Comparison of ENCODE assay signal across 28 mouse cellular contexts in the genomic region with DNA sequence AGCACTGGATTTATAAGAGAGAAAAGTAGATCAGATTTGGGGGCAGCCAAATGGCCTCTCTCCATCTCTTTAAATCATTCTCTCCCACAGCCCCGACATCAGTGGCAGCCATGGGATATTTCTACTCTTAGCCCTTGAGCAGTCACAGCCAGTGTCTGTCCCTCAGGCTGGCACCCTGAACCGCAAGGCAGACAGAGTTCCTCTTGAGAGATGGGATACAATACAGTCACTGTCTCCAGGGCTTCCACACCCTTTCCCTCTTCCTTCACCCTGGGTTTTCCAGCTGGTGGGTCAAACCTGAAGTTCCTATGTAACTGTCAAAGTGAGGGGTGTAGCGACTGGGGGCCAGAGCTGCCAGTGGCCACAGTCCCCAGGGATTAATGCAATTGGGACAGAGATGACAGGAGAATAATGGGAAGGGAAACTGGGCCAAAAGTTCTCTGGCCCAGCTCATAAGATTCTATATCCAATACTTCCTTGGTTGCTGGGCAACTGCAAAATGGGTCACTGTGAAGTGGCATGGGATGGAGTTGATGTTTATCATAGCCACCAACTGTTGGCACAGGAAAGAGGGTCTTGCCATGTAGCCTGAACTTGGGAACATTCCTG.
A peak's percentile ranks its signal among the peaks of the same experiment; 100 is the strongest.
DNase-seq lines count a peak whose midpoint lies in the region; ATAC-seq lines count a peak whose summit lies in the region.
"Had no signal": no experiment of that assay in that cellular context is flagged by ENCODE, and none has a peak within 500 bp of the region (broad histone marks: within the 10 kb centered on the region; RNA-seq: fewer than 3 reads in every experiment).

No protein-coding gene starts in this region.

- no peak overlapping the region for H3K27ac ChIP-seq in forebrain, embryonic 13.5 days
- no peak overlapping the region for H3K27ac ChIP-seq in forebrain, embryonic 12.5 days
- H3K27ac ChIP-seq in kidney, embryonic 16.5 days (ENCODE audit: low read length): no peak overlapping the region
- no peak overlapping the region for H3K27ac ChIP-seq in neural tube, embryonic 14.5 days (ENCODE audit: low read depth, low read length)
- H3K27ac ChIP-seq: embryonic facial prominence, embryonic 13.5 days; forebrain, embryonic 15.5 days; heart, embryonic 10.5 days; intestine, embryonic 15.5 days; left cerebral cortex, adult 2 months; limb, embryonic 10.5 days; liver, embryonic 15.5 days; lung, embryonic 15.5 days; neural tube, embryonic 13.5 days had no signal

- H3K4me2 ChIP-seq in forebrain, embryonic 13.5 days: no peak overlapping the region
- no peak overlapping the region for H3K4me2 ChIP-seq in forebrain, embryonic 12.5 days
- H3K4me2 ChIP-seq in kidney, embryonic 16.5 days (replicated peaks; ENCODE audit: low read depth, low read length): no peak overlapping the region
- no peak overlapping the region for H3K4me2 ChIP-seq in neural tube, embryonic 14.5 days (ENCODE audit: low read depth, low read length)
- H3K4me2 ChIP-seq: embryonic facial prominence, embryonic 13.5 days; forebrain, embryonic 15.5 days; intestine, embryonic 15.5 days; liver, embryonic 15.5 days; lung, embryonic 15.5 days; neural tube, embryonic 13.5 days had no signal

- no peaks in the 10 kb centered on the region for H3K4me1 ChIP-seq in forebrain, embryonic 13.5 days
- no peaks in the 10 kb centered on the region for H3K4me1 ChIP-seq in forebrain, embryonic 12.5 days
- peaks cover 8% of the 10 kb centered on the region; the same call in 1 of the 2 replicates for H3K4me1 ChIP-seq in kidney, embryonic 16.5 days (ENCODE audit: insufficient read depth, low read length)
- H3K4me1 ChIP-seq in neural tube, embryonic 14.5 days (ENCODE audit: control insufficient read depth, insufficient read depth, low read length): no peaks in the 10 kb centered on the region
- H3K4me1 ChIP-seq: embryonic facial prominence, embryonic 13.5 days; forebrain, embryonic 15.5 days; intestine, embryonic 15.5 days; limb, embryonic 10.5 days; liver, embryonic 15.5 days; lung, embryonic 15.5 days had no signal

- H3K27me3 ChIP-seq in forebrain, embryonic 13.5 days: no peaks in the 10 kb centered on the region
- no peaks in the 10 kb centered on the region for H3K27me3 ChIP-seq in forebrain, embryonic 12.5 days
- H3K27me3 ChIP-seq in kidney, embryonic 16.5 days (ENCODE audit: insufficient read depth, low read length): no peaks in the 10 kb centered on the region
- no peaks in the 10 kb centered on the region for H3K27me3 ChIP-seq in neural tube, embryonic 14.5 days (ENCODE audit: control insufficient read depth, insufficient read depth, low read length)
- H3K27me3 ChIP-seq: embryonic facial prominence, embryonic 13.5 days; forebrain, embryonic 15.5 days; intestine, embryonic 15.5 days; liver, embryonic 15.5 days; lung, embryonic 15.5 days; neural tube, embryonic 13.5 days had no signal

- H3K9me3 ChIP-seq in forebrain, embryonic 13.5 days (replicated peaks): no peaks in the 10 kb centered on the region
- H3K9me3 ChIP-seq in forebrain, embryonic 12.5 days: no peaks in the 10 kb centered on the region
- no peaks in the 10 kb centered on the region for H3K9me3 ChIP-seq in kidney, embryonic 16.5 days (ENCODE audit: low read length)
- H3K9me3 ChIP-seq in neural tube, embryonic 14.5 days (ENCODE audit: control insufficient read depth, low read length): no peaks in the 10 kb centered on the region
- H3K9me3 ChIP-seq: embryonic facial prominence, embryonic 13.5 days; forebrain, embryonic 15.5 days; heart, embryonic 10.5 days; intestine, embryonic 15.5 days; limb, embryonic 10.5 days; liver, embryonic 15.5 days; lung, embryonic 15.5 days; neural tube, embryonic 13.5 days had no signal

- H3K9ac ChIP-seq in forebrain, embryonic 13.5 days: no peak overlapping the region
- no peak overlapping the region for H3K9ac ChIP-seq in forebrain, embryonic 12.5 days
- no peak overlapping the region for H3K9ac ChIP-seq in kidney, embryonic 16.5 days (replicated peaks; ENCODE audit: low read length)
- H3K9ac ChIP-seq in neural tube, embryonic 14.5 days (replicated peaks; ENCODE audit: low read depth, low read length): no peak overlapping the region
- H3K9ac ChIP-seq: embryonic facial prominence, embryonic 13.5 days; forebrain, embryonic 15.5 days; intestine, embryonic 15.5 days; liver, embryonic 15.5 days; lung, embryonic 15.5 days; neural tube, embryonic 13.5 days had no signal

- no peaks in the 10 kb centered on the region for H3K36me3 ChIP-seq in forebrain, embryonic 13.5 days (ENCODE audit: poor library complexity, severe bottlenecking)
- H3K36me3 ChIP-seq in forebrain, embryonic 12.5 days (replicated peaks): no peaks in the 10 kb centered on the region
- no peaks in the 10 kb centered on the region for H3K36me3 ChIP-seq in kidney, embryonic 16.5 days (ENCODE audit: insufficient read depth, low read length)
- H3K36me3 ChIP-seq in neural tube, embryonic 14.5 days (ENCODE audit: control insufficient read depth, insufficient read depth, low read length): no peaks in the 10 kb centered on the region
- H3K36me3 ChIP-seq: embryonic facial prominence, embryonic 13.5 days; forebrain, embryonic 15.5 days; heart, embryonic 10.5 days; intestine, embryonic 15.5 days; limb, embryonic 10.5 days; liver, embryonic 15.5 days; lung, embryonic 15.5 days had no signal

- 0 out of 2 replicates have a peak, but pooled peaks have one; percentile 10 for ATAC-seq in forebrain, embryonic 13.5 days
- ATAC-seq in forebrain, embryonic 12.5 days (ENCODE audit: low FRiP score): no peak
- peak; percentile 28; the same call in 1 of the 2 replicates for ATAC-seq in kidney, embryonic 16.5 days (ENCODE audit: low FRiP score, low TSS enrichment)
- ATAC-seq in neural tube, embryonic 14.5 days (ENCODE audit: low read depth): peak; percentile 60; the same call in 1 of the 2 replicates
- ATAC-seq: forebrain, embryonic 15.5 days; intestine, embryonic 15.5 days had no signal

- DNase-seq in kidney, postnatal 4 days: no peak
- DNase-seq in neural tube, embryonic 10.5 days (ENCODE audit: extremely low spot score, low spot score): no peak
- DNase-seq in ovary, postnatal 10 days (ENCODE audit: low spot score): no peak
- DNase-seq: adrenal gland, postnatal 10 days; cerebellum, adult 8-10 months; cerebellum, postnatal 36 days; embryo, embryonic 11 days; gastrocnemius, postnatal 10 days; heart, postnatal 4 days; kidney, adult 8-10 months; liver; lung, postnatal 4 days; right cerebral cortex, postnatal 14 days; thymus, postnatal 14 days had no signal

- no peak overlapping the region for H3K4me3 ChIP-seq in forebrain, embryonic 13.5 days
- H3K4me3 ChIP-seq in forebrain, embryonic 12.5 days (replicated peaks): no peak overlapping the region
- H3K4me3 ChIP-seq in kidney, embryonic 16.5 days (ENCODE audit: low read length): no peak overlapping the region
- no peak overlapping the region for H3K4me3 ChIP-seq in neural tube, embryonic 14.5 days (ENCODE audit: low read depth, low read length)
- H3K4me3 ChIP-seq: embryonic facial prominence, embryonic 13.5 days; erythroblast, embryonic 14.5 days; forebrain, embryonic 15.5 days; heart, embryonic 10.5 days; intestine, embryonic 15.5 days; left cerebral cortex, adult 2 months; limb, embryonic 10.5 days; liver, embryonic 15.5 days; lung, embryonic 15.5 days; neural tube, embryonic 13.5 days had no signal

- WGBS in forebrain, embryonic 13.5 days: 76% methylated on average over 3 of the region's 3 CpGs
- WGBS in forebrain, embryonic 12.5 days: 80% methylated on average over 3 of the region's 3 CpGs
- WGBS in kidney, embryonic 16.5 days: 35% methylated on average over 3 of the region's 3 CpGs
- 60% methylated on average over 3 of the region's 3 CpGs for whole genome bisulfite sequencing in neural tube, embryonic 14.5 days
